In the genomic region with DNA sequence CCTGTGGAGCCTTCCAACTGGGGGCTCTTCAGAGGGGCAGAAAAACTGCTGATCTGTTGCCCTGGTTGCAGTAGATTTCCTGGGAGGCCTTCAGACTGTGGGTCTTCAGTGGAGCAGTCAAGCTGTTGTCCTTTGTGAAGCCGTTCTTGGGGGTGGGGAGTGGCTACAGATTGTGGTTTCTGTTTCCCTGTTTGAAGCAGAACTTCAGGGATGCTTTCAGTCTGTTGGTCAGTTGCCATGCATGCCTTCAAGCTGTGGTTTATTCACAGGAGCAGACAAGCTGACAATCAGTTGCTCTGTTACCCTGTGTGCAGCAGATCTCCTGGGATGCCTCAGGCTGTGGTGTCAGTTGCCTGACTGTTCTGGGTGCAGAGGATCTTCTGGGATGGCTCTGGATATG, we compare ENCODE assay signal across 23 mouse cellular contexts. TPM values are rescaled to one million over a fixed set of nuclear protein-coding genes. Genes with fewer than 3 reads are reported as not detected.
DNase-seq lines count a peak whose midpoint lies in the region; ATAC-seq lines count a peak whose summit lies in the region.
"Had no signal": no experiment of that assay in that cellular context is flagged by ENCODE, and none has a peak within 500 bp of the region (broad histone marks: within the 10 kb centered on the region; RNA-seq: fewer than 3 reads in every experiment).

No protein-coding gene starts in this region.

- peak; percentile 6 to 10 for DNase-seq in right cerebral cortex, postnatal 10 days (ENCODE audit: low spot score in 2 of 2)
- DNase-seq in right cerebral cortex, adult 2 months (ENCODE audit: low spot score in 2 of 2): no peak
- no peak for DNase-seq in lung, postnatal 10 days
- no peak for DNase-seq in cerebellum, adult 18-20 months
- DNase-seq: adrenal gland, adult 2 months; adrenal gland, postnatal 14 days; cerebellum, adult 2 months; cerebellum, adult 9-11 months; cerebellum, postnatal 25 days; embryo, embryonic 11 days; gastrocnemius, postnatal 25 days; heart, adult 18-20 months; heart, postnatal 10 days; heart, postnatal 4 days had no signal

- ATAC-seq in granulocyte monocyte progenitor cell, adult 5-6 weeks (replicated peaks; ENCODE audit: poor library complexity, severe bottlenecking): peak; percentile 85
- ATAC-seq in megakaryocyte progenitor cell, adult 5-6 weeks (replicated peaks; ENCODE audit: poor library complexity): peak; percentile 89
- ATAC-seq: CD4-positive, CD25-positive, alpha-beta regulatory T cell, adult 4 months; forebrain, embryonic 15.5 days; hindbrain, postnatal 0 days; inflammation-experienced regulatory T-cells, adult 6 months had no signal

RNA-seq across cellular contexts. Expression of gene Skint3, which starts 11.4 kb away (rescaled TPM):
- not detected in 2 replicates for total RNA-seq in granulocyte monocyte progenitor cell, adult 5-6 weeks (2014; fragmentation: Nextera tagmentation)
- not detected in 2 replicates for total RNA-seq in granulocyte monocyte progenitor cell, adult 5-6 weeks (2017)
- total RNA-seq in megakaryocyte progenitor cell, adult 5-6 weeks (2015): 0.15 and 0.22 TPM in 2 replicates
- total RNA-seq in megakaryocyte progenitor cell, adult 5-6 weeks (2017): 0.20 TPM in 1 of 2 replicates, not detected in the other
- total RNA-seq: adrenal gland, postnatal 14 days; adrenal gland, postnatal 4 days; gastrocnemius, adult 8-10 months; gastrocnemius, postnatal 25 days; heart, adult 18-20 months; heart, postnatal 4 days; hindbrain, postnatal 0 days; MEL had no signal

Comparison
In these comparisons a context has a peak if more than half of its experiments do, and no peak if none do; other contexts are left out.
1. DNase-seq: peak in right cerebral cortex, postnatal 10 days (2 of 2); none in right cerebral cortex, adult 2 months (0 of 2), lung, postnatal 10 days (single experiment) and cerebellum, adult 18-20 months (0 of 2).